Mouse (Mus musculus): ENCODE measurements around the gene Atp8b4.

DNA sequence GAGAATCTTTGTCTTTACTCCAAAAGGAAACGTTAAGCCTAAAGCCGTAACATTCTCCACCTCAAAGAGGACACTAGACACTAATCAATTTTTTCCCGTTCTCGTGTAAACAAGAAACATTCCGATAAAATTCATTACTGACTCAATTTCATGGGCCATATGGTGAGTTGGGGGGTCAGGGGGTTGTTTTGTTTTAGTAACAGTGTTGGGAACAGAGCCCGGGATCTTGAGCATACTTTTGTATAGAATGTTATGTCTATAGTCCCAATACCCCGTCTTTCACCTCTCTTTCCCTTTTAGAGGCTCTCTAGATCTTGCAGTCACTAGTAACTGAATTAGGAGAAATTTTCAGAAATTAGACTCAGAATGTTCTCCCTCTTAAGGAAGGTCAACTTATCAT is 177.3 kb downstream of the Atp8b4 start:
- no peak for TF ChIP-seq CTCF (conservative IDR thresholded peaks at IDR 0.05; ENCODE audit: insufficient read depth, insufficient read length, low read depth, low read length)
- no peak for TF ChIP-seq POLR2A (IDR thresholded peaks at IDR 0.05; ENCODE audit: low read depth, low read length)

Measured in kidney, adult 2 months (tissue).